Mouse (Mus musculus): ENCODE measurements around the gene Eef1akmt1. TPM values are rescaled to one million over a fixed set of nuclear protein-coding genes. Genes with fewer than 3 reads are reported as not detected.

Eef1akmt1 gene
- total RNA-seq, 2 experiments from 2014 or later, result 24.6 to 28.4 TPM

GRCm38 (mm10) chr14:57525388-57526049 lies 45.9 kb downstream of the Eef1akmt1 start:
- DNase-seq (ENCODE audit: low spot score in 2 of 2), result peak; percentile 61 to 66

DNA sequence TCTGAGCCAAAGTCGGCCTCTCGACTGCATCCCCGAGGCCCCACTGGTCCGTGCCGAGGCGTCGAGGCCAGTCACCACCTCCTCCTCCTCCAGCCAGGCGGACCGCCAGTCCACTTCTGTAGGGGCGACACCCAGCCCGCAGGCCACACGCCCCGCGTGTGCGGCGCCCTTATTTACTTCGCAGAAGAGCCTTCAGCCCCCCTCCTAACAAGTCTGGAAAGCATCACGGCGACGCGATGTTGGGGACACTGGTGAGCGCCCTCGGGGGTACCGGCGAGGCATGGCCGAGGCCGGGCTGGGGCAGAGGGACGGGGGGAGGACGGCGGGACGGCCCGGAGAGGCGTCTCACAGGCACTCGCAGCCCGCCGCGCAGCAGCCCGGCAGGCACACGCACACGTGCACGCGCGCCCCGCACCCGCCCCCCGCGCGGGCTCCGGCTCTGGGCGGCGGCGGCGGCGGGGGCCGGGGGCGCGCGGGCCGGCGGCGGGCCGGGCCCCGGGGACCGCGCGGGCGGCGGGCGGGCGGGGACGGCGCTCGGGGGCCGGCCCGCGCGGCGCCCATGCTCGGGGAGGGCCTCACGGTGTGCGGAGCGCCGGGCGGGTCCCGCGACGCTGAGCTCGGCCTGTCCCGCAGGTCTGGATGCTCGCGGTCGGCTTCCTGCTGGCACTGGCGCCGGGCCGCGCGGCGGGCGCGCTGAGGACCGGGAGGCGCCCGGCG lies 46.6 kb downstream of the Eef1akmt1 start, which contains the start of gene Il17d:
TSS of gene Il17d (plus strand) at position 107 of the 717 bp plus-strand sequence.
- peak; percentile 23 to 41 for DNase-seq (ENCODE audit: low spot score in 2 of 2)

DNA sequence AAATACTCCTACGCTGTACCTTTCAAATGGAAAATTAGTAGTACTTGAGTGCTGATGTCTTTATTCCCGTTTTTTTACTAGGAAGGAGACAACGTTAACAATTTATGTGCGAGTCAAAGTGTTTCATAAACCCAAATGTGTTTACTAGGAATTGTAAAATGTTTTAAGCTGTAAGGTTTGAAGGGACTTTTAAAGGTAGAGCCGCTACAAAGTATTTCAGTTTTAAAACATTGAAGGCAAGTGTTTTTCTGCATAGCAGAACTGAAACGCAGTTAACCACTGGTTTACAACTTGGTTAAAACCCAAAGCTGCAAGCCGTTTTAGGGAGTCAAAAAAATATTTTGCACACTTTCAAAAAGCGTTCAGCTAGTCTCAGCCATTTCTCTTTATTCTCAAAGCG lies 47.6 kb downstream of the Eef1akmt1 start:
- no peak for DNase-seq (ENCODE audit: low spot score in 2 of 2)

DNA sequence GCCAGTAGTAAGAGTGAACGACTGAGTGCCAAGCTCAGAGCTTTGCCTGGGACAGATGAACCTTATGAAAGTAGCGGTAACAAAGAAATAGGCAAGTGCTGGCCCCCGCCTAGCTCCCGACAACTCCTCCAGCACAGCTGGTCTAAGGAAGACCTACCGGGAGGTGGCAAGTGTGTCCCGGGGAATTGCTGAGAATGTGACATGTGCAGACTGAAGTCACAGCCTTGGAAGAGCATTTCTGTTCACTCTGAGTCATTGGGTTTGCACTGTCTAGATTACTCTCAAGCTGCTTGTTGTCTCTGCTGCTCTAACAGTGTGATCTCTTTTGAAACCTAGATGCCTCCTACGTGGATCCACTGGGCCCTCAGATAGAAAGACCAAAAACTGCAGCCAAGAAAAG lies 54.4 kb downstream of the Eef1akmt1 start:
- DNase-seq (ENCODE audit: low spot score in 2 of 2), result no peak

GRCm38 (mm10) chr14:57515156-57515762 lies 56.2 kb downstream of the Eef1akmt1 start:
- DNase-seq (ENCODE audit: low spot score in 2 of 2), result no peak

DNA sequence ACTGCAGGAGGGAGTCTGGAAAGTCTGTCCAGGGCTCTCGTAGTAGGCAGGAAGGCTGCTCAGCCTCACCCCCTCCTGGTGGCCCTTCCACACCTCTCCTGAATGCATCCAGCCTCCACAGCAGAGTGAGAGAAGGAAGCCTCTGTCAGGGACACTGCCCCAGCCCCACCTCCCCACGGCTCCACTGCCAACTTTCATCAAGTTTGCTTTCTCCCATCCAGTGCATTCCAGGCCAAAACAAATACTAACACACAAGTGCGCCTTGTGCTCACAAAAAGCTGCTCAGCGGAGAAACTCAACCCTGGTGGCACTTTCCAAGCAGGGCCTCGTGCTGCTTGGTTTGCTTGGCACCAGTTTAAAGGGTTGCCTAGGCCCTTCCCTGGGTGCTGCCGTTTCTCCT lies 61.9 kb downstream of the Eef1akmt1 start:
- no peak for DNase-seq (ENCODE audit: low spot score in 2 of 2)

DNA sequence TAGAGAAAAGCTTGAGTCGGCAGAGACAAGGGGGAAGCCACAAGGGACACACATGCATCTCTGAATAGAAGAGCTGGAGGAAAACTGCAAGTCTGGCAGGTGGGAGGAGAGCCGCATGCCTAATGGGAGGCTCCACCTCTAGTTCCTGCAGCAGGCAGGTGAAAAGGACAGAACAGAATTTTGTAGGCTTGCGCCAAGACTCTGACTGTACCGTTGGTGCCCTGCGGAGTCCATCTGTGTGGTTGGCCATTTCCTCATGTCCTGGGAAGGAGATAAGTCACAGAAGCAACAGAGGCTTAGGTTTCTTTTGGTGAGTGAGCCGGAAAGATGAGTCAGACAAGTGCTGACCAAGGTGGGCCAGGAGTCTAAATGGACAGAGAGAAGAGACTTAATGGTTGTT lies 67.7 kb downstream of the Eef1akmt1 start:
- DNase-seq (ENCODE audit: low spot score in 2 of 2), result no peak

Other genes starting within 250 kb of the Eef1akmt1 start
- 10 to 100 TPM; 13.0 to 13.5 TPM for gene Cryl1, start 173.1 kb downstream of the Eef1akmt1 start, total RNA-seq (2021)
- 1 to 10 TPM; 8.2 to 9.7 TPM for gene Ift88, start 147.6 kb downstream of the Eef1akmt1 start, total RNA-seq (2021)
- 1 to 10 TPM; 2.8 to 3.6 TPM for gene Il17d, start 46.8 kb downstream of the Eef1akmt1 start, total RNA-seq (2021)
- gene Xpo4, start 93.8 kb upstream of the Eef1akmt1 start, total RNA-seq (2021), result 10 to 100 TPM; 22.5 to 32.7 TPM
- gene Gm49361, start 174.5 kb upstream of the Eef1akmt1 start, total RNA-seq (2021), result 1 to 10 TPM; 3.3 to 3.4 TPM
- gene Lats2, start 186.8 kb upstream of the Eef1akmt1 start, total RNA-seq (2021), result 10 to 100 TPM; 38.1 to 54.2 TPM
- gene Sap18, start 226.6 kb upstream of the Eef1akmt1 start, total RNA-seq (2021), result 10 to 100 TPM; 54.9 to 64.2 TPM

Measured in adrenal gland, adult 18-20 months (tissue).